Mouse (Mus musculus) c-Kit-positive CD71-positive TER-119-negative erythroid progenitor cells, embryonic 14.5 days (primary cell): ENCODE measurements around the gene Wdfy2.
A peak's percentile ranks its signal among the peaks of the same experiment; 100 is the strongest.

Experiments used
- DNase-seq: peaks from one replicate; pipeline ENCODE4 v3.0.0-alpha.2; 2013; ENCODE audit warnings: low read depth

Gene Wdfy2

GRCm38 (mm10) chr14:62844226-62844625 lies 6.7 kb downstream of the Wdfy2 start:
- no peak for DNase-seq

- DNase-seq: no peak
Measured at GRCm38 (mm10) chr14:62845011-62845840, 7.7 kb downstream of the Wdfy2 start.

GRCm38 (mm10) chr14:62850980-62851379 lies 13.5 kb downstream of the Wdfy2 start:
- no peak for DNase-seq

GRCm38 (mm10) chr14:62852840-62853239 lies 15.4 kb downstream of the Wdfy2 start:
- no peak for DNase-seq

- DNase-seq: no peak
Measured at GRCm38 (mm10) chr14:62855077-62855835, 17.8 kb downstream of the Wdfy2 start.

GRCm38 (mm10) chr14:62855863-62856262 lies 18.4 kb downstream of the Wdfy2 start:
- DNase-seq: no peak

- no peak for DNase-seq
Measured at GRCm38 (mm10) chr14:62856490-62856889, 19.0 kb downstream of the Wdfy2 start.

GRCm38 (mm10) chr14:62857879-62858278 lies 20.4 kb downstream of the Wdfy2 start:
- no peak for DNase-seq

GRCm38 (mm10) chr14:62858311-62858710 lies 20.8 kb downstream of the Wdfy2 start:
- no peak for DNase-seq

- no peak for DNase-seq
Measured at GRCm38 (mm10) chr14:62862564-62862963, 25.1 kb downstream of the Wdfy2 start.

GRCm38 (mm10) chr14:62864254-62864653 lies 26.8 kb downstream of the Wdfy2 start:
- no peak for DNase-seq

- DNase-seq: no peak
Measured at GRCm38 (mm10) chr14:62865405-62865804, 27.9 kb downstream of the Wdfy2 start.

GRCm38 (mm10) chr14:62867069-62867468 lies 29.6 kb downstream of the Wdfy2 start:
- no peak for DNase-seq

GRCm38 (mm10) chr14:62867576-62867975 lies 30.1 kb downstream of the Wdfy2 start:
- DNase-seq: no peak

- DNase-seq: no peak
Measured at GRCm38 (mm10) chr14:62868254-62868653, 30.8 kb downstream of the Wdfy2 start.

- DNase-seq: no peak
Measured at GRCm38 (mm10) chr14:62870238-62870638, 32.8 kb downstream of the Wdfy2 start.

GRCm38 (mm10) chr14:62871431-62871830 lies 34.0 kb downstream of the Wdfy2 start:
- DNase-seq: no peak

- DNase-seq: no peak
Measured at GRCm38 (mm10) chr14:62871932-62872331, 34.5 kb downstream of the Wdfy2 start.

GRCm38 (mm10) chr14:62873820-62874219 lies 36.3 kb downstream of the Wdfy2 start:
- no peak for DNase-seq

GRCm38 (mm10) chr14:62874348-62874747 lies 36.9 kb downstream of the Wdfy2 start:
- DNase-seq: no peak

- DNase-seq: peak; percentile 55
Measured at GRCm38 (mm10) chr14:62878076-62878475, 40.6 kb downstream of the Wdfy2 start.

GRCm38 (mm10) chr14:62878634-62879430 lies 41.4 kb downstream of the Wdfy2 start:
- peak; percentile 9 for DNase-seq
